Mouse (Mus musculus) small intestine, adult 2 months (tissue): Measurements from ENCODE around the gene Nectin2.

Source experiments
- CTCF ChIP-seq: fragments of 200-500 bp; IDR thresholded peaks from 2 replicates; pipeline ENCODE4 v1.5.1; 2012; ENCODE audit warnings: low read depth, mild to moderate bottlenecking, control low read depth, inconsistent platforms, low read length, moderate library complexity, mixed read lengths; ENCODE audit not compliant: insufficient replicate concordance, insufficient read length; ENCODE audit errors: extremely low read depth
- POLR2A ChIP-seq: fragments of 200-500 bp; IDR thresholded peaks from 2 replicates; pipeline ENCODE4 v1.6.1; 2012; ENCODE audit warnings: low read depth, mild to moderate bottlenecking, control low read depth, inconsistent platforms, low read length, moderate library complexity

GRCm38 (mm10) chr7:19705271-19705670 is 45.0 kb downstream of the Nectin2 start:
- TF ChIP-seq CTCF (no peak), POLR2A (no peak)
